Mouse (Mus musculus): Measurements from ENCODE around the gene Kif11. TPM values are rescaled to one million over a fixed set of nuclear protein-coding genes. Genes with fewer than 3 reads are reported as not detected.

Kif11 gene
- polyA plus RNA-seq, 1 experiment from 2014 or later: 10.2 TPM

GRCm38 (mm10) chr19:37435041-37435852 is 59.0 kb downstream of the Kif11 start:
- WGBS: 1% methylated on average over 73 of the region's 77 CpGs
- peak overlapping the region; percentile 63 for H3K27ac ChIP-seq (replicated peaks)

GRCm38 (mm10) chr19:37435853-37436174 is 59.6 kb downstream of the Kif11 start:
- H3K27ac ChIP-seq (replicated peaks): no peak overlapping the region
- ATAC-seq (ENCODE audit: low read depth): no peak
- H3K36me3 ChIP-seq: no peaks in the 10 kb centered on the region
- H3K9me3 ChIP-seq: no peaks in the 10 kb centered on the region
- peaks cover 15% of the 10 kb centered on the region for H3K4me1 ChIP-seq (replicated peaks)
- H3K9ac ChIP-seq: 0 out of 2 replicates have a peak overlapping the region, but pooled peaks have one; percentile 34
- WGBS: 6% methylated on average over 10 of the region's 10 CpGs
- no peak overlapping the region for H3K4me3 ChIP-seq
- H3K27me3 ChIP-seq: peaks cover 99% of the 10 kb centered on the region
- peak overlapping the region; percentile 13; the same call in 1 of the 2 replicates for H3K4me2 ChIP-seq

More at GRCm38 (mm10) chr19:37435041-37435852, 59.0 kb downstream of the Kif11 start:
- Histone ChIP-seq H3K4me3 (peak overlapping the region; percentile 41), H3K36me3 (no peaks in the 10 kb centered on the region), H3K27me3 (peaks cover 99% of the 10 kb centered on the region), H3K9me3 (no peaks in the 10 kb centered on the region), H3K4me2 (peak overlapping the region; percentile 58), H3K4me1 (replicated peaks) (peaks cover 15% of the 10 kb centered on the region), H3K9ac (peak overlapping the region; percentile 52)
- peak; percentile 40; the same call in 1 of the 2 replicates for ATAC-seq (ENCODE audit: low read depth)

GRCm38 (mm10) chr19:37436514-37437288 is 60.5 kb downstream of the Kif11 start:
- no peak for ATAC-seq (ENCODE audit: low read depth)
- Histone ChIP-seq H3K4me1 (replicated peaks) (peaks cover 15% of the 10 kb centered on the region), H3K36me3 (no peaks in the 10 kb centered on the region), H3K9ac (no peak overlapping the region), H3K27me3 (peaks cover 99% of the 10 kb centered on the region), H3K4me3 (no peak overlapping the region), H3K9me3 (no peaks in the 10 kb centered on the region), H3K27ac (replicated peaks) (no peak overlapping the region), H3K4me2 (peak overlapping the region; percentile 13; the same call in 1 of the 2 replicates)
- WGBS: 1% methylated on average over 28 of the region's 28 CpGs

DNA sequence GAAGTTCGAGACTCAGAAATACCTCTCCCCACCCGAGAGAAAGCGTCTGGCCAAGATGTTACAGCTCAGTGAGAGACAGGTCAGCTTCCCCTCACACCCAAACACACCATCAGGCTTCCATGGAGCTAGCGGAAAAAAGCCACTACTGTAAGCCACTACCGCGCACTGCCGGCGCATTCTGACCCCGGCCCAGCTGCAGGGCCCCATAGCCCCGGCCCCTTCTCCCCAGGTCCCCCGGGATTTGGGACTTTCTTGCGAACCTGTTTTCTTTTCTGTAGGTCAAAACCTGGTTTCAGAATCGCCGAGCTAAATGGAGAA is 61.0 kb downstream of the Kif11 start:
- ATAC-seq (ENCODE audit: low read depth): no peak
- Histone ChIP-seq H3K36me3 (no peaks in the 10 kb centered on the region), H3K27me3 (peaks cover 98% of the 10 kb centered on the region), H3K4me2 (no peak overlapping the region; the same call in 1 of the 2 replicates), H3K4me3 (no peak overlapping the region), H3K4me1 (replicated peaks) (peaks cover 15% of the 10 kb centered on the region), H3K9ac (no peak overlapping the region), H3K9me3 (no peaks in the 10 kb centered on the region), H3K27ac (replicated peaks) (no peak overlapping the region)
- WGBS: 5% methylated on average over 14 of the region's 14 CpGs

DNA sequence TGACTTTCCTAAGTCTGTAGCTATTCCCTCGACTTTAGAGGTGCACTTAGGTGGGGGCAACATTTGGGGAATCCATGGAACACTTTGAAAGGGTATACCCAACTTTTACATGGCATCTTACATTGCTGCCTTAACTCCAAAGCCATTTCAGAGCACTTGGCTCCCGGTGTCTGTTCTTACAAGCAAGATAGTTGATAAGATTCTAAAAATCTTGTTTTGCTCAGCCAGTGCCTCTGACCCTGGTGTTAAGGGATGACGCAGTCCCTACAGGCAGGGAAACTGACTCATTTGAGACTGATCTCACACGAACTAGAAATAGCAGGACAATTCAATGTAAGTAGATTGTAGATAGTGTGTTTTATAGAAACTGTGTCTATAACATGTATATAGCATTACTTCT is 64.0 kb downstream of the Kif11 start:
- no peaks in the 10 kb centered on the region for H3K9me3 ChIP-seq
- no peak overlapping the region for H3K4me3 ChIP-seq
- no peaks in the 10 kb centered on the region for H3K36me3 ChIP-seq
- ATAC-seq (ENCODE audit: low read depth): no peak
- H3K4me1 ChIP-seq (replicated peaks): peaks cover 3% of the 10 kb centered on the region
- H3K27ac ChIP-seq (replicated peaks): no peak overlapping the region
- no peak overlapping the region for H3K4me2 ChIP-seq
- no peak overlapping the region for H3K9ac ChIP-seq
- WGBS: 76% methylated on average over 4 of the region's 4 CpGs
- H3K27me3 ChIP-seq: peaks cover 79% of the 10 kb centered on the region

- H3K4me1 ChIP-seq (replicated peaks): no peaks in the 10 kb centered on the region
- no peak overlapping the region for H3K4me3 ChIP-seq
- no peaks in the 10 kb centered on the region for H3K36me3 ChIP-seq
- no peak overlapping the region for H3K27ac ChIP-seq (replicated peaks)
- H3K9me3 ChIP-seq: no peaks in the 10 kb centered on the region
- no peak overlapping the region for H3K9ac ChIP-seq
- WGBS: 72% methylated on average over 16 of the region's 16 CpGs
- no peak overlapping the region for H3K4me2 ChIP-seq
- peaks cover 72% of the 10 kb centered on the region for H3K27me3 ChIP-seq
- no peak for ATAC-seq (ENCODE audit: low read depth)
These were observed 64.7 kb downstream of the Kif11 start for GRCm38 (mm10) chr19:37440708-37441475.

GRCm38 (mm10) chr19:37442524-37443286 is 66.5 kb downstream of the Kif11 start:
- WGBS: 79% methylated on average over 10 of the region's 10 CpGs
- Histone ChIP-seq H3K9ac (no peak overlapping the region), H3K4me2 (no peak overlapping the region), H3K9me3 (no peaks in the 10 kb centered on the region), H3K27me3 (peaks cover 54% of the 10 kb centered on the region), H3K27ac (replicated peaks) (no peak overlapping the region), H3K36me3 (no peaks in the 10 kb centered on the region), H3K4me3 (no peak overlapping the region), H3K4me1 (replicated peaks) (no peaks in the 10 kb centered on the region)
- ATAC-seq (ENCODE audit: low read depth): no peak

- H3K27me3 ChIP-seq: peaks cover 45% of the 10 kb centered on the region
- H3K9ac ChIP-seq: no peak overlapping the region
- no peak overlapping the region for H3K4me3 ChIP-seq
- 73% methylated on average over 4 of the region's 4 CpGs for WGBS
- no peak for ATAC-seq (ENCODE audit: low read depth)
- H3K9me3 ChIP-seq: no peaks in the 10 kb centered on the region
- no peak overlapping the region for H3K4me2 ChIP-seq
- no peaks in the 10 kb centered on the region for H3K4me1 ChIP-seq (replicated peaks)
- H3K27ac ChIP-seq (replicated peaks): no peak overlapping the region
- H3K36me3 ChIP-seq: no peaks in the 10 kb centered on the region
These were observed 67.5 kb downstream of the Kif11 start for GRCm38 (mm10) chr19:37443631-37444140.

- Histone ChIP-seq H3K27ac (replicated peaks) (no peak overlapping the region), H3K4me2 (no peak overlapping the region), H3K4me3 (no peak overlapping the region), H3K9ac (no peak overlapping the region), H3K27me3 (peaks cover 4% of the 10 kb centered on the region; the same call in 1 of the 2 replicates), H3K36me3 (no peaks in the 10 kb centered on the region), H3K9me3 (no peaks in the 10 kb centered on the region), H3K4me1 (replicated peaks) (no peaks in the 10 kb centered on the region)
- WGBS: 73% methylated on average over 5 of the region's 5 CpGs
- ATAC-seq (ENCODE audit: low read depth): no peak
These were observed 72.0 kb downstream of the Kif11 start for GRCm38 (mm10) chr19:37448212-37448611.

GRCm38 (mm10) chr19:37449246-37449645 is 73.0 kb downstream of the Kif11 start:
- H3K27ac ChIP-seq (replicated peaks): no peak overlapping the region
- no peaks in the 10 kb centered on the region for H3K36me3 ChIP-seq
- H3K9me3 ChIP-seq: no peaks in the 10 kb centered on the region
- no peak overlapping the region for H3K4me3 ChIP-seq
- H3K4me1 ChIP-seq (replicated peaks): no peaks in the 10 kb centered on the region
- 85% methylated on average over 3 of the region's 3 CpGs for WGBS
- no peak overlapping the region for H3K9ac ChIP-seq
- H3K27me3 ChIP-seq: no peaks in the 10 kb centered on the region
- ATAC-seq (ENCODE audit: low read depth): no peak
- H3K4me2 ChIP-seq: no peak overlapping the region

- no peak for ATAC-seq (ENCODE audit: low read depth)
- H3K4me1 ChIP-seq (replicated peaks): no peaks in the 10 kb centered on the region
- no peak overlapping the region for H3K4me2 ChIP-seq
- H3K27ac ChIP-seq (replicated peaks): no peak overlapping the region
- 94% methylated on average over 2 of the region's 2 CpGs for WGBS
- no peaks in the 10 kb centered on the region for H3K36me3 ChIP-seq
- no peaks in the 10 kb centered on the region for H3K27me3 ChIP-seq
- no peak overlapping the region for H3K9ac ChIP-seq
- H3K4me3 ChIP-seq: no peak overlapping the region
- H3K9me3 ChIP-seq: no peaks in the 10 kb centered on the region
These were observed 79.3 kb downstream of the Kif11 start for GRCm38 (mm10) chr19:37455528-37455927.
